Mouse (Mus musculus): ENCODE data around the gene Epha5.

GRCm38 (mm10) chr5:84289429-84289977 lies 127.7 kb downstream of the Epha5 start:
- no peak for TF ChIP-seq POLR2A (IDR thresholded peaks at IDR 0.05; ENCODE audit: insufficient read depth, low read depth, low read length)
- no peak for TF ChIP-seq CTCF (IDR thresholded peaks at IDR 0.05; ENCODE audit: insufficient read depth, low read depth, low read length)
